Mouse (Mus musculus): ENCODE results near the gene Gm1123. TPM values are rescaled to one million over a fixed set of nuclear protein-coding genes. Genes with fewer than 3 reads are reported as not detected.

The Gm1123 gene
- total and polyA plus RNA-seq, 3 experiments = 0.05 TPM; not detected in 2

- Histone ChIP-seq H3K27me3 (ENCODE audit: insufficient read depth, low read length) (peaks cover 14% of the 10 kb centered on the region), H3K4me3 (ENCODE audit: low read depth, low read length) (no peak overlapping the region), H3K4me1 (ENCODE audit: insufficient read depth, low read depth, low read length) (no peaks in the 10 kb centered on the region), H3K9me3 (replicated peaks) (no peaks in the 10 kb centered on the region), H3K36me3 (replicated peaks) (no peaks in the 10 kb centered on the region)
- TF ChIP-seq POLR2AphosphoS5 (IDR thresholded peaks at IDR 0.05; ENCODE audit: insufficient replicate concordance, low read depth, low read length) = no peak
- no peak for TF ChIP-seq GATA1 (IDR thresholded peaks at IDR 0.05; ENCODE audit: borderline replicate concordance, low read length)
- no peak for TF ChIP-seq TAL1 (conservative IDR thresholded peaks at IDR 0.05; ENCODE audit: low read depth, low read length)
- no peak for TF ChIP-seq CTCF (IDR thresholded peaks at IDR 0.05; ENCODE audit: low read depth, low read length)
- TF ChIP-seq GATA2 (IDR thresholded peaks at IDR 0.05; ENCODE audit: borderline replicate concordance, low read depth, low read length) = no peak
- no peak for DNase-seq (ENCODE audit: low spot score)
- ATAC-seq (ENCODE audit: extremely low read depth, insufficient number of reproducible peaks, low FRiP score, poor library complexity, severe bottlenecking) = no peak
Observed at GRCm38 (mm10) chr9:99017679-99018078, 17.8 kb downstream of the Gm1123 start.

GRCm38 (mm10) chr9:99016759-99017158 lies 18.8 kb downstream of the Gm1123 start:
- no peaks in the 10 kb centered on the region for H3K4me1 ChIP-seq (ENCODE audit: insufficient read depth, low read depth, low read length)
- DNase-seq (ENCODE audit: low spot score) (no peak), ATAC-seq (ENCODE audit: extremely low read depth, insufficient number of reproducible peaks, low FRiP score, poor library complexity, severe bottlenecking) (no peak)
- no peaks in the 10 kb centered on the region for H3K9me3 ChIP-seq (replicated peaks)
- TF ChIP-seq TAL1 (conservative IDR thresholded peaks at IDR 0.05; ENCODE audit: low read depth, low read length) (no peak), GATA2 (IDR thresholded peaks at IDR 0.05; ENCODE audit: borderline replicate concordance, low read depth, low read length) (no peak), GATA1 (IDR thresholded peaks at IDR 0.05; ENCODE audit: borderline replicate concordance, low read length) (no peak), CTCF (IDR thresholded peaks at IDR 0.05; ENCODE audit: low read depth, low read length) (no peak), POLR2AphosphoS5 (IDR thresholded peaks at IDR 0.05; ENCODE audit: insufficient replicate concordance, low read depth, low read length) (no peak)
- no peaks in the 10 kb centered on the region for H3K36me3 ChIP-seq (replicated peaks)
- no peak overlapping the region for H3K4me3 ChIP-seq (ENCODE audit: low read depth, low read length)
- H3K27me3 ChIP-seq (ENCODE audit: insufficient read depth, low read length) = peaks cover 14% of the 10 kb centered on the region

GRCm38 (mm10) chr9:99016301-99016700 lies 19.2 kb downstream of the Gm1123 start:
- DNase-seq (ENCODE audit: low spot score) (no peak), ATAC-seq (ENCODE audit: extremely low read depth, insufficient number of reproducible peaks, low FRiP score, poor library complexity, severe bottlenecking) (no peak)
- no peak for TF ChIP-seq POLR2AphosphoS5 (IDR thresholded peaks at IDR 0.05; ENCODE audit: insufficient replicate concordance, low read depth, low read length)
- TF ChIP-seq GATA1 (IDR thresholded peaks at IDR 0.05; ENCODE audit: borderline replicate concordance, low read length) = no peak
- TF ChIP-seq CTCF (IDR thresholded peaks at IDR 0.05; ENCODE audit: low read depth, low read length) = no peak
- no peak for TF ChIP-seq GATA2 (IDR thresholded peaks at IDR 0.05; ENCODE audit: borderline replicate concordance, low read depth, low read length)
- no peak for TF ChIP-seq TAL1 (conservative IDR thresholded peaks at IDR 0.05; ENCODE audit: low read depth, low read length)

GRCm38 (mm10) chr9:99009898-99010199 lies 25.7 kb downstream of the Gm1123 start:
- no peaks in the 10 kb centered on the region for H3K9me3 ChIP-seq (replicated peaks)

More at GRCm38 (mm10) chr9:99016301-99016700, 19.2 kb downstream of the Gm1123 start:
- no peak overlapping the region for H3K4me3 ChIP-seq (ENCODE audit: low read depth, low read length)
- no peaks in the 10 kb centered on the region for H3K4me1 ChIP-seq (ENCODE audit: insufficient read depth, low read depth, low read length)
- H3K36me3 ChIP-seq (replicated peaks) = no peaks in the 10 kb centered on the region
- H3K27me3 ChIP-seq (ENCODE audit: insufficient read depth, low read length) = peaks cover 14% of the 10 kb centered on the region
- H3K9me3 ChIP-seq (replicated peaks) = no peaks in the 10 kb centered on the region

GRCm38 (mm10) chr9:99009069-99009897 lies 26.2 kb downstream of the Gm1123 start:
- no peak for TF ChIP-seq POLR2AphosphoS5 (IDR thresholded peaks at IDR 0.05; ENCODE audit: insufficient replicate concordance, low read depth, low read length)
- no peak for TF ChIP-seq CTCF (IDR thresholded peaks at IDR 0.05; ENCODE audit: low read depth, low read length)
- TF ChIP-seq GATA1 (IDR thresholded peaks at IDR 0.05; ENCODE audit: borderline replicate concordance, low read length) = no peak
- no peak for TF ChIP-seq GATA2 (IDR thresholded peaks at IDR 0.05; ENCODE audit: borderline replicate concordance, low read depth, low read length)
- no peak for TF ChIP-seq TAL1 (conservative IDR thresholded peaks at IDR 0.05; ENCODE audit: low read depth, low read length)
- H3K27me3 ChIP-seq (ENCODE audit: insufficient read depth, low read length) = no peaks in the 10 kb centered on the region
- H3K36me3 ChIP-seq (replicated peaks) = no peaks in the 10 kb centered on the region
- H3K9me3 ChIP-seq (replicated peaks) = no peaks in the 10 kb centered on the region
- DNase-seq (ENCODE audit: low spot score) (no peak), ATAC-seq (ENCODE audit: extremely low read depth, insufficient number of reproducible peaks, low FRiP score, poor library complexity, severe bottlenecking) (no peak)
- no peak overlapping the region; the same call in 1 of the 2 replicates for H3K4me3 ChIP-seq (ENCODE audit: low read depth, low read length)
- H3K4me1 ChIP-seq (ENCODE audit: insufficient read depth, low read depth, low read length) = peaks cover 5% of the 10 kb centered on the region; the same call in 1 of the 2 replicates

More at GRCm38 (mm10) chr9:99009898-99010199, 25.7 kb downstream of the Gm1123 start:
- no peak for ATAC-seq (ENCODE audit: extremely low read depth, insufficient number of reproducible peaks, low FRiP score, poor library complexity, severe bottlenecking)
- peaks cover 2% of the 10 kb centered on the region; the same call in 1 of the 2 replicates for H3K27me3 ChIP-seq (ENCODE audit: insufficient read depth, low read length)
- no peaks in the 10 kb centered on the region for H3K36me3 ChIP-seq (replicated peaks)
- TF ChIP-seq GATA1 (IDR thresholded peaks at IDR 0.05; ENCODE audit: borderline replicate concordance, low read length) = no peak
- no peak for TF ChIP-seq GATA2 (IDR thresholded peaks at IDR 0.05; ENCODE audit: borderline replicate concordance, low read depth, low read length)
- no peak for TF ChIP-seq TAL1 (conservative IDR thresholded peaks at IDR 0.05; ENCODE audit: low read depth, low read length)
- no peak for TF ChIP-seq POLR2AphosphoS5 (IDR thresholded peaks at IDR 0.05; ENCODE audit: insufficient replicate concordance, low read depth, low read length)
- TF ChIP-seq CTCF (IDR thresholded peaks at IDR 0.05; ENCODE audit: low read depth, low read length) = no peak
- no peak overlapping the region; the same call in 1 of the 2 replicates for H3K4me3 ChIP-seq (ENCODE audit: low read depth, low read length)
- peaks cover 5% of the 10 kb centered on the region; the same call in 1 of the 2 replicates for H3K4me1 ChIP-seq (ENCODE audit: insufficient read depth, low read depth, low read length)
- DNase-seq (ENCODE audit: low spot score) = no peak

- Histone ChIP-seq H3K9me3 (replicated peaks) (no peaks in the 10 kb centered on the region), H3K27me3 (ENCODE audit: insufficient read depth, low read length) (no peaks in the 10 kb centered on the region), H3K36me3 (replicated peaks) (peaks cover 64% of the 10 kb centered on the region), H3K4me1 (ENCODE audit: insufficient read depth, low read depth, low read length) (no peaks in the 10 kb centered on the region), H3K4me3 (ENCODE audit: low read depth, low read length) (no peak overlapping the region)
- ATAC-seq (ENCODE audit: extremely low read depth, insufficient number of reproducible peaks, low FRiP score, poor library complexity, severe bottlenecking) = no peak
- DNase-seq (ENCODE audit: low spot score) = no peak
- TF ChIP-seq GATA2 (IDR thresholded peaks at IDR 0.05; ENCODE audit: borderline replicate concordance, low read depth, low read length) (no peak), CTCF (IDR thresholded peaks at IDR 0.05; ENCODE audit: low read depth, low read length) (no peak), TAL1 (conservative IDR thresholded peaks at IDR 0.05; ENCODE audit: low read depth, low read length) (no peak), GATA1 (IDR thresholded peaks at IDR 0.05; ENCODE audit: borderline replicate concordance, low read length) (no peak), POLR2AphosphoS5 (IDR thresholded peaks at IDR 0.05; ENCODE audit: insufficient replicate concordance, low read depth, low read length) (no peak)
Observed at GRCm38 (mm10) chr9:99001326-99001725, 34.2 kb downstream of the Gm1123 start.
